Mouse (Mus musculus) adrenal gland, adult (tissue): ENCODE measurements around the gene Akr7a5.
A peak's percentile ranks its signal among the peaks of the same experiment; 100 is the strongest.

Source experiments
- DNase-seq, 2 experiments: peaks; one replicate each; pipeline ENCODE4 v3.0.0; 2022 to 2023; ENCODE audit warnings: low spot score in 1 of 2; ENCODE audit not compliant: inconsistent age in 2 of 2

Gene Akr7a5

DNA sequence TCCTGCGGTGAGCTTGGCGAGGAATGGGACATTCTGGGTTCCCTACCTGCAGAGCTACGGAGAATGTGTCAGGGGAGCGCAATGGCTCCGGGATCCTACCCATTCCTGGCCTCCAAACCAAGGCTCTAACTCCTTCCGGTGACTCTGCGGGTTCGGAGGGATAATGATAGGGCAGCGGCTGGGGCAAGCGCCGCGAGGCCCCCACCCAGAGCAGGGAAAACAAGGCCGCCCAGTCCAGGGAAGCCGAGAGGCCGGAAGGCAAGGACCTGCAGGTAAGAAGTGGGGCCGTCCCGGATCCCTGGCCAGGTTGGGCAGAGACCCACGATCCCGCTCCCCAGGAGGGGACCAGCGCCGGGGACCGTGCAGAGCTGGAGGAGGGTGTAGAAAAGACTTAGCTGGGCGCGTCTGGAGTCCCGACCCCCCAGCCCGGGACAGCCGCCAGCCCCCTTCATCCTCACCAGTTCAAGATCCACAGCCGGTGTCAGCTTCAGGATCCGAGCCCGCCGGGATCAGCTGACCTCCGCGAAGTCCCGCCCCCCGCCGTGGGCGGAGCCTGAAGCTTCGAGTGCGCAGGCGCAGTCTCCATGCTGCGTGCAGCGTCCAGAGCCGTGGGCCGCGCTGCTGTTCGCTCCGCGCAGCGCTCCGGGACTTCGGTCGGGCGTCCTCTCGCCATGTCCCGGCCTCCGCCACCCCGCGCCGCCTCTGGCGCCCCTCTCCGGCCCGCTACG, at the start of gene Akr7a5, which contains the start of gene Pqlc2:
Gene Akr7a5 (plus strand): TSS at position 574 of the 728 bp plus-strand sequence.
Gene Pqlc2 (minus strand): TSS at position 538 of the 728 bp plus-strand sequence.
- DNase-seq = peak; percentile 97 to 99

DNA sequence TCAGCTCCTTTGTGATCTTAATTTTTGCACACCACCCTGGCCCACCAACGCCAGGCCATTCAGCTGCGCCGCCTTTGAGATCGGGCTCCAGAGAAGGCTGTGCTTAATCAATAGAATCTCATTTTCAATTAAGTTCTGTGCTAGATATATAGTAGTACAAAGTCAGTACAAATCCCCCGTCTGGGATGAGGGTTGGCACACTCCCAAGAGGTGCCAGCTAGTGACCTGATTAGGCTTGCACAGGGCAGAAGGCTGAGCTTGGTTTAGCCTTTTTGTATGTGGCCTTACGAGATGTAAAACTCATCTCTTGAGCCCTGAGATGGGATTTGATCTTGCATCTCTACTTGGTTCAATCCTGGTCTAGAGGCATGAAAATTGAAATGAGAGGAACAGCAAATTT, 47.6 kb upstream of the Akr7a5 start:
- DNase-seq = no peak

DNA sequence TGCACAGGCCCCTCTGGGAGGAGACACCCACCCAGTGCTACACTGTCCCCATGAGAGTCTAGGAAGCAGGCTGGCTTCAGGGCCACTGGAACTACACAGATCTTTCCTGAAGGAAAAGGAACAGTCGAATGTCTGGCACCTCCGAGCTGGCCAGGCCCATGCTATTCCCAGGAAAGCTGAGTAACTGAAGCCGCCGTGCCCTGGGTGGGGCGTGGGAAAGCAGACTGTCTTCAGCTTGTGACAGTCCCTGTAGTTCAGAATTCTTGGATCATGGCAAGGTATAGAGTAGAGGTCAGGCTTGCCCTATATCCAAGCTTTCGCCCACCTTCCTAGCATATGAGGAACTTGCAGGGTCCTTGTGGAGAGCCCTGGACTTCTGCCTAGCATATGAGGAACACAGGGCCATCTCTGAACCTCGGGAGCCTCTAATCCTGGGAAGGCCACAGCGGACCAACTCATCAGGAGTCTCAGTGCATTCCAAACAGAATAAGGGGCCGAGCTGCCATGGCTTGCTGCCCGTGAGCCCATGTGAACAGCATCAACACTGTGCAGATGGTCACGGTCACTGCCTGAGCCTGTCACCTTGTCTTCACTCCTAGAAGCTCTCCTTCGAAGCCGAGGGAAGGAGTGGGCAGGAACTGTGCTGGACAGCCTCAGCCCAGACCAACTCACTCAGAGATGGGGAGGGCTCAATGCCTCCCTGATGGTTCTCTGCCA, 44.6 kb upstream of the Akr7a5 start:
- no peak for DNase-seq

GRCm38 (mm10) chr4:139266500-139266865, 44.1 kb upstream of the Akr7a5 start:
- DNase-seq = no peak

- DNase-seq = no peak
Observed at GRCm38 (mm10) chr4:139267335-139267734, 43.2 kb upstream of the Akr7a5 start.

DNA sequence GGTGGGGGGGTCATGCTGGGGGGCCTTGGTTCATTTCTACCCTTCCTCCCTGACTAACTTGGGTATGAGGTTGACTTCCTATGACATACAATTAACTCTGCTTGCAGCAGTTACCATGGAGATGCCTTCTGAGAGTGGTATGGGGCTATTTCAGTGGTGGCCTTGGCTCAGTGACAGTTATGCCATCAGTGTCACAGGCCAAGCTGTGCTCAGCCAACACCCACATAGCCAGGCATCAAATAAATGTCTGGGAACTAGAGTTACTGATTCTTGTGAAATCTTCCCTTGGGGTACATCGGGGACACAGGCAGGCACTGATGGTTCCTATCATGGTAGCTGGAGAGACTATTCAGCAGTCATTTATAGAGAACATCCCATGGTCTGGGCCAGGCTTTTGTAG, 42.3 kb upstream of the Akr7a5 start:
- peak in 1 of 2 experiments; percentile 63 for DNase-seq

- DNase-seq = no peak
Observed at GRCm38 (mm10) chr4:139270168-139270567, 40.4 kb upstream of the Akr7a5 start.

- DNase-seq = no peak
Observed at GRCm38 (mm10) chr4:139271562-139271961, 39.0 kb upstream of the Akr7a5 start.

DNA sequence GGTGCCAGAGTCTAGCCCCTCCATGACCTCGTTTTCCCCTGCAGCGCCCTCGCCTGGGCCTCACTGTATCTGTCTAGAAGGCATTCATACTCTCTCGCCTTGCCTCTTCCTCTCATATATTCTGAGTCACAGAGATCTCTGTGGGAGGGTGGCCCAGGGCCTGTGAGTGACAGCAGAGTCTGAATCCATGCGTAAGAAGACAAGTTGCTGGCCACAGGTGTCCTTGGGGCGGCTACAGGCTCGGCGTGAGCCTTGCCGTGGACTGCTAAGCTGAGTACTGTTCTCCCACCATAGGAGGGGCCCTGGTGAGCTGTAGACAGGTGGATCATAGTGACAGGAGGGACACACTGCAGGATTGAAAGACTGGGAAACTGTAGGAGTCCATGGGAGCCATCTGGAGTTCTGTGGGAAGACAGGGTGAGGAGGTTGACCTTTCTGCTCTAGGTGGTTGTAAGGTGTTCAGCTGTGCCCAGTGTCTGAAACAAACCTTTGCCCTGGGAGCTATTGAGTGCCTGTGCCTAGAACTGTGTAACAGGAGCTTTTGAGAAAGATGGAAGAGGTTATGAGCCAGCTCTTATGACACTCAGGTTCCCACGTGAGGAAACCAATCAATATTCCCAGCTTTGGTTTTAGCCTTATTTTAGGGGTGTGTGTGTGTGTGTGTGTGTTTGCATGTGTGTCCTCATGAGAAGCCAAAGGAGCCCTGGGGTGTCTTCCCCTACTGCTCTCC, 37.4 kb upstream of the Akr7a5 start:
- DNase-seq = peak; percentile 62 to 80

GRCm38 (mm10) chr4:139274573-139274972, 36.0 kb upstream of the Akr7a5 start:
- peak in 1 of 2 experiments; percentile 74 for DNase-seq

GRCm38 (mm10) chr4:139276411-139276810, 34.1 kb upstream of the Akr7a5 start:
- DNase-seq = no peak

- DNase-seq = no peak
Observed at GRCm38 (mm10) chr4:139280530-139280929, 30.0 kb upstream of the Akr7a5 start.

DNA sequence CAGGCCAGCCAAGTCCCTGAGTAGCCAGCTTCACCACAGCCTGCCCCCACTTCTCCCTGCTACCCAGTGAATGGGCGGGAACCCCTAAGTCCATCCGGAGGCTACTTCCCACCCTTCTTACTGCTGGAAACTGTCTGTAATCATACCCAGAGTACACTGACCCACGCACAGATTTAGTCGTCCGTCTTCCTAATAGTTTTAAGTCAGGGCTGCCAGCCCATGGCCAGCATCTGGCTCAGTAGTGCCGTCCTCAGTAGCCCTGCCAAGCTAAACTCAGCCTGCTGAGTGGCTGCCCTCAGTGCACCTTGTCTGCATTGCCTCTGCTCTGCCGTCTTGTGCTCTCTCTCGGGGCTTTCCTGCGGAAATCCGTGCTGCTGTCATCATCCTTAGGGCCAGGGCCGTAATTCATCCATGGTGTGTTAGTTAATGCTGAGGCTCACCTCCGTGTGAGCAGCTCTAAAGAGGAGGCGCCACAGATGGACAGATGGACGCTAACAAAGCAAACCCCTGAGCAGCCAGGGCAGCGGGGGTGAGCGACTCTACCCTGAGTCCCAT, 28.7 kb upstream of the Akr7a5 start:
- DNase-seq = peak in 1 of 2 experiments; percentile 47

DNA sequence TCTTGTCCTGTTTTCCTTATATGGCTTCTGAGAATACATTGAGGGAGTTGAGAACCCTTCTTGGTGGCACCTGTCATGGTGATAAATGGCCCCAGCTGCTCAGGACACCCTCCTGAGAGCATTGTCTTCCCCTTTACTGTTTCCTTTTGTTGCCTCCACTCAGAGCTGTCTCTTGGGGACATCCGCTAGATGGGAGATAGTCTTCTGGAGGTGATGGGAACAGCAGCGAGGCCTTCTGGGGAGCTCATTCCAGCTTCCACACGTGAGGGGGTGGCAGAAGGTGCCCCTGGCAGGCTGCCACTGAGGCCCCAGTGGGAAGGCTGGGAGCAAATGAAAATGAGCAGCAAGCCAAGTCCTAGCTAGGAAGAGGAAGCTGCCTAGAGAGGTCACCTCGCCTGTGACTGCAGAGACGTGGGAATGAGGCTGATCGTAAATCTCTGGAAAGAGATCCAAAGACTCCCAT, 27.6 kb upstream of the Akr7a5 start:
- peak; percentile 59 to 77 for DNase-seq

DNA sequence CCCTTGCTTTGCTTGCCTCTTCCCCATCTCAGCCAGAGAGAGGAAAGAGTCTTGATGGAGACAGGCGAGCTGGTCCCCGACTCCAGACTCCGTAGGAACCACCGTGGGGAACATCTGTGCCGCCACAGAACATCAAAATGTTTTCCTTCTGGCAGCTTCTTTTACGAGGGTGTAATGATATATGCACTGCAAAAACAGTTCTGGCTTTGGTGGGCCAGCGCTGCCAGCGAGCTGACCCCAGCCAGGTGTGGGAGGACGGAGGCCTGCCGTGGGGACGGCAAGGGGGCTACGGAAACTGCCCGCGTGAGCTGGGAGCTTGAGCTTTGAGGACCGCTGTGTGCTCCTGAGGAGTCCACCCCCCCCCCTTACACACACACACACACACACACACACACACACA, 25.7 kb upstream of the Akr7a5 start:
- DNase-seq = no peak

GRCm38 (mm10) chr4:139286234-139286633, 24.3 kb upstream of the Akr7a5 start:
- no peak for DNase-seq

- DNase-seq = peak; percentile 83 to 95
Observed at GRCm38 (mm10) chr4:139287122-139287863, 23.3 kb upstream of the Akr7a5 start.

DNA sequence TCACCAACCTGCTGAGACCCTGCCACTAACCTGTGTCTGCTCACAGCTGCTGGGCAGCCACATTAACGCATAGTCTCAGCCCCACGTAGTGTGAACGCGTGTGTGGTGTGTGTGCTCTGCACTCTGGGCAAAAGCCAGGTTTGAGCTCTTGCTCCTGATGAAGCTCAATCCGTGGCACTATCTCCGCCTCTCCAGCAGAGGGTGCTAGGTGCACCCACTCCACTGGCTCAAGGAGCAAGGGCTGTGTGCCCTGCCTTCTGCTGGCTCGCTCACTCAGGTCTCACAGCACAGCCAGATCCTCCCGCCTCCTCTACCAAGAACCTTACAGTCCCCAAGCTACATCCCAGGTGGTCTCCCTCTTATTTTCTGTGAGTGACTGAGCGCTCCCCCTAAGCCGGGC, 21.5 kb upstream of the Akr7a5 start:
- peak; percentile 55 to 76 for DNase-seq

DNA sequence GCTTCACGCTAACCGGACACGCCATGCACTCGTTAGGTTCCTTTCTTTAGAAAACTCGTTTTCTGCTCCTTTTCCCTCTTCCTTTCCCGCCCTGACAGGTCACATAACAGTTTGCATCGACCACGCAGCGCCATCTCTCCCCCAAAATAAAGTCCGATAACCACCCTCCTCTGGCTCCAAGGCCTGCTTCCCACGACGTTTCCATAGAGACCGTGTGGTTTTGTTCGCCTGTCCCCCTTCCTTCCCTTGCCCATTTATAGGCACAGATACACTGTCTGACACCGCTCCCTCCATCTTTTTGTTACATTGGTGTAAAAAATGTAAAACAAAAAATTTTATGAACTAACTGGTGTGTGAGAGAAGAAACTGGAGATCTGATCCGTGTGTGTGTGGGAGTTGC, 19.4 kb upstream of the Akr7a5 start:
- DNase-seq = no peak

DNA sequence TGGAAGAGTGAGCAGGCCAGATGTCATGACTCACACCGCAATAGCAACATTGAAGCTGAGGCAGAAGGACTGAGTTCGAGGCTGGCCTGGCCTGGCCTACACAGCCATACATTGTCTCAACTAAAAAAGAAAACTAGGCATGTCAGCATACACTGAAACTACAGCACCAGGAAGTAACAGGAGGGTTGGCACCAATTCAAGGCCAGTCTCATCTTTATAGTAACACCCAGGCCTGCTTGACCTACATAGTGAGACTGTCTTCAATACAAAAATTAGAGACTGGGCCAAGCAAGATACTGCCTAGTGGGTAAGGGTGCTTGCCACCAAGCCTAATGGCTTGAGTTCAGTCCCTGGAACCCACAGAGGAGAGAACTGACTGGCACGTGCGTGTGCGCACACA, 18.5 kb upstream of the Akr7a5 start:
- DNase-seq = peak in 1 of 2 experiments; percentile 71

DNA sequence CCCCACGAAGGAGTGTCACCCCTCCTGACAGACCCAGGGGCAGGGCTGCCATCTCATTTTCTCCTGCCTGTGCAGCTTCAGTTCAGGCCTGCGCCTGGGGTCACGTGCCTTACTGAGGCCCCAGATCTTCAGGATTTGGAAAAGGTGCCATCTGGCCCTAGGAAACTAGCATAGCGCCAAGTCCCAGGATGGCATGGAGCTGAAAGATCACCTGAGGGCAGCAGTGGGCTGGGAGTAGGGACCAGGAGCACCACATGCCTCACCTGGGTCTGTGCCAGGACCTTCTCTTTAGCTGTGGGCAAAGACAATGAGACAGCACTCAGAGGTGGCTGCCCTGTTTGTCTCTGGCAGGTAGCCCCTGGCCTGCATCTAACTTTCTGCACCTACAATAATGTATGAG, 13.0 kb upstream of the Akr7a5 start:
- DNase-seq = peak in 1 of 2 experiments; percentile 68
